8 mouse cellular contexts compared by ENCODE assay signal in genomic region chr5:33651017-33651416, GRCm38 (mm10). TPM values are rescaled to one million over a fixed set of nuclear protein-coding genes. Genes with fewer than 3 reads are reported as not detected.
DNase-seq lines count a peak whose midpoint lies in the region; ATAC-seq and TF ChIP-seq lines count a peak whose summit lies in the region.

No protein-coding gene starts in this region.

- TF ChIP-seq CTCF in forebrain, postnatal 0 days (IDR thresholded peaks at IDR 0.05; ENCODE audit: low read depth): no peak
- no peak for TF ChIP-seq CTCF in thymus, adult 2 months (IDR thresholded peaks at IDR 0.05; ENCODE audit: borderline replicate concordance, control insufficient read depth, extremely low read depth, insufficient read depth, low read length, poor library complexity)

- H3K27me3 ChIP-seq in heart, embryonic 13.5 days (replicated peaks): no peaks in the 10 kb centered on the region
- H3K27me3 ChIP-seq in forebrain, postnatal 0 days (ENCODE audit: insufficient read depth, low read length): no peaks in the 10 kb centered on the region
- H3K27me3 ChIP-seq in liver, embryonic 16.5 days (ENCODE audit: control insufficient read depth, insufficient read depth, low read depth, low read length): no peaks in the 10 kb centered on the region
- no peaks in the 10 kb centered on the region for H3K27me3 ChIP-seq in thymus, adult 2 months (ENCODE audit: control insufficient read depth, insufficient read depth, low read length)

- H3K4me1 ChIP-seq in heart, embryonic 13.5 days: peaks cover 44% of the 10 kb centered on the region
- no peaks in the 10 kb centered on the region for H3K4me1 ChIP-seq in ES-E14 (ENCODE audit: control insufficient read depth in 2 of 2, insufficient read depth in 2 of 2, low read length in 2 of 2, poor library complexity in 1 of 2)
- 0 out of 2 replicates have a peak, but pooled peaks cover 3% of the 10 kb centered on the region for H3K4me1 ChIP-seq in forebrain, postnatal 0 days (ENCODE audit: insufficient read depth)
- peaks cover 48% of the 10 kb centered on the region for H3K4me1 ChIP-seq in liver, embryonic 16.5 days (ENCODE audit: control insufficient read depth, low read depth, low read length)
- peaks cover 3% of the 10 kb centered on the region for H3K4me1 ChIP-seq in thymus, adult 2 months (replicated peaks; ENCODE audit: control insufficient read depth, insufficient read depth, low read length)

- 8% methylated on average over 2 of the region's 2 CpGs for WGBS in heart, embryonic 13.5 days
- WGBS in forebrain, postnatal 0 days: 19% methylated on average over 2 of the region's 2 CpGs
- WGBS in liver, embryonic 16.5 days (ENCODE audit: insufficient replicate concordance): 10% methylated on average over 2 of the region's 2 CpGs
- WGBS in thymus, adult 2 months: 18% methylated on average over 2 of the region's 2 CpGs

- in situ Hi-C loops in ES-E14 (cut with MboI; ENCODE audit: low sequenced_read_pairs in 2 of 2, unreplicated experiment in 2 of 2): no loop called here

- H3K4me2 ChIP-seq in heart, embryonic 13.5 days: peak overlapping the region; percentile 82
- H3K4me2 ChIP-seq in forebrain, postnatal 0 days (ENCODE audit: low read depth): peak overlapping the region; percentile 62
- H3K4me2 ChIP-seq in liver, embryonic 16.5 days (ENCODE audit: low read depth, low read length): peak overlapping the region; percentile 78

- H3K4me3 ChIP-seq in heart, embryonic 13.5 days: peak overlapping the region; percentile 73
- H3K4me3 ChIP-seq in ES-E14 (ENCODE audit: insufficient read depth in 1 of 2, low read depth in 1 of 2, low read length in 2 of 2, poor library complexity in 1 of 2, severe bottlenecking in 1 of 2): peak overlapping the region; percentile 80 to 95
- peak overlapping the region; percentile 81 for H3K4me3 ChIP-seq in forebrain, postnatal 0 days (ENCODE audit: low read depth, low read length)
- H3K4me3 ChIP-seq in liver, embryonic 16.5 days (ENCODE audit: low read depth, low read length): peak overlapping the region; percentile 83
- no peak overlapping the region; the same call in 1 of the 2 replicates for H3K4me3 ChIP-seq in thymus, adult 2 months (ENCODE audit: control insufficient read depth, insufficient read depth, low read length)

- H3K9me3 ChIP-seq in heart, embryonic 13.5 days: no peaks in the 10 kb centered on the region
- no peaks in the 10 kb centered on the region for H3K9me3 ChIP-seq in ES-E14 (ENCODE audit: control insufficient read depth, insufficient read depth, low read depth, low read length)
- no peaks in the 10 kb centered on the region for H3K9me3 ChIP-seq in forebrain, postnatal 0 days (ENCODE audit: low read length)
- no peaks in the 10 kb centered on the region for H3K9me3 ChIP-seq in liver, embryonic 16.5 days (replicated peaks; ENCODE audit: control insufficient read depth, low read length)

- TF ChIP-seq POLR2A in thymus, adult 2 months (IDR thresholded peaks at IDR 0.05; ENCODE audit: control insufficient read depth, extremely low read depth, insufficient read depth, low read length, poor library complexity): no peak

- no peak for DNase-seq in heart, adult 8-10 months (ENCODE audit: low spot score)
- DNase-seq in ES-E14 (ENCODE audit: low read depth, low spot score): no peak
- DNase-seq in forebrain, postnatal 0 days: no peak
- no peak for DNase-seq in thymus, adult 2 months
- DNase-seq in layer of hippocampus, adult 9-10 months (ENCODE audit: low spot score): no peak

- peak overlapping the region; percentile 93 for H3K9ac ChIP-seq in heart, embryonic 13.5 days
- peak overlapping the region; percentile 88 for H3K9ac ChIP-seq in ES-E14 (ENCODE audit: insufficient read depth, low read depth, low read length, poor library complexity, severe bottlenecking)
- peak overlapping the region; percentile 76 for H3K9ac ChIP-seq in forebrain, postnatal 0 days
- H3K9ac ChIP-seq in liver, embryonic 16.5 days (ENCODE audit: low read depth, low read length): peak overlapping the region; percentile 85

- ATAC-seq in heart, embryonic 13.5 days (ENCODE audit: extremely low read depth, insufficient number of reproducible peaks, low FRiP score, low TSS enrichment): no peak
- no peak for ATAC-seq in forebrain, postnatal 0 days
- no peak for ATAC-seq in liver, embryonic 16.5 days (ENCODE audit: low read depth)
- ATAC-seq in inflammation-experienced regulatory T-cells, adult 6 months: no peak

- peak overlapping the region; percentile 96 for H3K27ac ChIP-seq in heart, embryonic 13.5 days (replicated peaks)
- no peak overlapping the region for H3K27ac ChIP-seq in ES-E14 (ENCODE audit: insufficient read depth, low read depth, low read length, poor library complexity, severe bottlenecking)
- peak overlapping the region; percentile 95 for H3K27ac ChIP-seq in forebrain, postnatal 0 days (ENCODE audit: low read depth, low read length)
- peak overlapping the region; percentile 86 for H3K27ac ChIP-seq in liver, embryonic 16.5 days (ENCODE audit: low read length)
- H3K27ac ChIP-seq in thymus, adult 2 months (ENCODE audit: control insufficient read depth, insufficient read depth, low read length): no peak overlapping the region

- H3K36me3 ChIP-seq in heart, embryonic 13.5 days: peaks cover 72% of the 10 kb centered on the region
- H3K36me3 ChIP-seq in ES-E14 (ENCODE audit: control insufficient read depth, insufficient read depth, low read length, poor library complexity, severe bottlenecking): peaks cover 21% of the 10 kb centered on the region
- H3K36me3 ChIP-seq in forebrain, postnatal 0 days (ENCODE audit: insufficient read depth): peaks cover 18% of the 10 kb centered on the region
- peaks cover 55% of the 10 kb centered on the region for H3K36me3 ChIP-seq in liver, embryonic 16.5 days (ENCODE audit: control insufficient read depth, insufficient read depth)
- H3K36me3 ChIP-seq in thymus, adult 2 months (ENCODE audit: control insufficient read depth, insufficient read depth, low read length): peaks cover 22% of the 10 kb centered on the region

TF ChIP-seq in ES-E14, 5 proteins besides CTCF, POLR2A, EP300 and RAD21 (continues in another document):
- TF ChIP-seq MAFK (IDR thresholded peaks at IDR 0.05; ENCODE audit: insufficient read depth, low read depth, low read length): no peak
- no peak for TF ChIP-seq CHD2 (IDR thresholded peaks at IDR 0.05; ENCODE audit: low read depth, low read length)

RNA-seq across cellular contexts. Expression of gene Slbp, which starts 1.4 kb away (rescaled TPM):
- polyA plus RNA-seq in heart, embryonic 13.5 days (2015; fragmentation: Nextera tagmentation; extraction: Ambion mirVana): 114 and 121 TPM in 2 replicates
- total RNA-seq in heart, adult 8-10 months (2022): 10 to 100 TPM in 2 of 4 experiments, 1 to 10 TPM in 2; 8.8 to 12.0 (median 10.6) TPM
- 98.6 and 123 TPM in 2 replicates for total RNA-seq in ES-E14 (2012; rRNA removed)
- 88.7 and 89.8 TPM in 2 replicates for total RNA-seq in forebrain, postnatal 0 days (2014; rRNA removed)
- 86.4 and 94.4 TPM in 2 replicates for polyA plus RNA-seq in forebrain, postnatal 0 days (2015; fragmentation: Nextera tagmentation; extraction: Ambion mirVana)
- 214 and 245 TPM in 2 replicates for polyA plus RNA-seq in liver, embryonic 16.5 days (2015; fragmentation: Nextera tagmentation; extraction: Ambion mirVana)
- polyA plus RNA-seq in thymus, adult 2 months (2012; rRNA removed): 87.4 and 132 TPM in 2 replicates
- 100 to 1,000 TPM; 121 to 329 (median 129) TPM for polyA plus RNA-seq in inflammation-experienced regulatory T-cells, adult 6 months (2017; shearing (Covaris generic))

RNA-seq across cellular contexts. Expression of gene Tacc3, which starts 6.9 kb away (rescaled TPM):
- polyA plus RNA-seq in heart, embryonic 13.5 days (2015; fragmentation: Nextera tagmentation; extraction: Ambion mirVana): 122 and 125 TPM in 2 replicates
- 1 to 10 TPM; 1.6 to 3.1 (median 2.1) TPM for total RNA-seq in heart, adult 8-10 months (2022)
- total RNA-seq in ES-E14 (2012; rRNA removed): 120 and 132 TPM in 2 replicates
- total RNA-seq in forebrain, postnatal 0 days (2014; rRNA removed): 12.0 and 20.1 TPM in 2 replicates
- polyA plus RNA-seq in forebrain, postnatal 0 days (2015; fragmentation: Nextera tagmentation; extraction: Ambion mirVana): 24.9 and 25.5 TPM in 2 replicates
- polyA plus RNA-seq in liver, embryonic 16.5 days (2015; fragmentation: Nextera tagmentation; extraction: Ambion mirVana): 127 and 129 TPM in 2 replicates
- polyA plus RNA-seq in thymus, adult 2 months (2012; rRNA removed): 57.3 and 72.7 TPM in 2 replicates
- polyA plus RNA-seq in inflammation-experienced regulatory T-cells, adult 6 months (2017; shearing (Covaris generic)): 100 to 1,000 TPM in 1 of 3 experiments, 10 to 100 TPM in 2; 19.1 to 147 (median 22.1) TPM

RNA-seq across cellular contexts. Expression of gene Tmem129, which starts 7.2 kb away (rescaled TPM):
- polyA plus RNA-seq in heart, embryonic 13.5 days (2015; fragmentation: Nextera tagmentation; extraction: Ambion mirVana): 32.0 and 33.0 TPM in 2 replicates
- 10 to 100 TPM; 20.4 to 22.2 (median 21.9) TPM for total RNA-seq in heart, adult 8-10 months (2022)
- 15.0 and 17.8 TPM in 2 replicates for total RNA-seq in ES-E14 (2012; rRNA removed)
- total RNA-seq in forebrain, postnatal 0 days (2014; rRNA removed): 20.6 and 23.9 TPM in 2 replicates
- polyA plus RNA-seq in forebrain, postnatal 0 days (2015; fragmentation: Nextera tagmentation; extraction: Ambion mirVana): 15.5 and 20.9 TPM in 2 replicates
- 21.7 and 21.8 TPM in 2 replicates for polyA plus RNA-seq in liver, embryonic 16.5 days (2015; fragmentation: Nextera tagmentation; extraction: Ambion mirVana)
- polyA plus RNA-seq in thymus, adult 2 months (2012; rRNA removed): 71.6 and 78.0 TPM in 2 replicates
- polyA plus RNA-seq in inflammation-experienced regulatory T-cells, adult 6 months (2017; shearing (Covaris generic)): 10 to 100 TPM; 26.3 to 33.7 (median 32.2) TPM

RNA-seq across cellular contexts. Expression of gene Gm9903, which starts 21.3 kb away (rescaled TPM):
- 0.83 and 1.2 TPM in 2 replicates for polyA plus RNA-seq in heart, embryonic 13.5 days (2015; fragmentation: Nextera tagmentation; extraction: Ambion mirVana)
- 1 to 10 TPM in 2 of 4 experiments, under 1 TPM in 2; 0.87 to 1.1 (median 1.0) TPM for total RNA-seq in heart, adult 8-10 months (2022)
- total RNA-seq in ES-E14 (2012; rRNA removed): 0.13 TPM in 1 of 2 replicates, not detected in the other
- total RNA-seq in forebrain, postnatal 0 days (2014; rRNA removed): 1.00 TPM in 1 of 2 replicates, not detected in the other
- 0.39 and 0.59 TPM in 2 replicates for polyA plus RNA-seq in forebrain, postnatal 0 days (2015; fragmentation: Nextera tagmentation; extraction: Ambion mirVana)
- 0.12 TPM in 1 of 2 replicates, not detected in the other for polyA plus RNA-seq in liver, embryonic 16.5 days (2015; fragmentation: Nextera tagmentation; extraction: Ambion mirVana)
- polyA plus RNA-seq in thymus, adult 2 months (2012; rRNA removed): 0.56 and 0.82 TPM in 2 replicates
- polyA plus RNA-seq in inflammation-experienced regulatory T-cells, adult 6 months (2017; shearing (Covaris generic)): under 1 TPM; 0.63 to 0.82 (median 0.66) TPM

RNA-seq across cellular contexts. Expression of gene Fam53a, which starts 21.6 kb away (rescaled TPM):
- 46.9 and 50.2 TPM in 2 replicates for polyA plus RNA-seq in heart, embryonic 13.5 days (2015; fragmentation: Nextera tagmentation; extraction: Ambion mirVana)
- total RNA-seq in heart, adult 8-10 months (2022): 10 to 100 TPM; 24.0 to 30.9 (median 28.1) TPM
- 21.4 and 22.4 TPM in 2 replicates for total RNA-seq in ES-E14 (2012; rRNA removed)
- total RNA-seq in forebrain, postnatal 0 days (2014; rRNA removed): 20.9 and 36.6 TPM in 2 replicates
- 37.5 and 40.0 TPM in 2 replicates for polyA plus RNA-seq in forebrain, postnatal 0 days (2015; fragmentation: Nextera tagmentation; extraction: Ambion mirVana)
- 17.5 and 18.4 TPM in 2 replicates for polyA plus RNA-seq in liver, embryonic 16.5 days (2015; fragmentation: Nextera tagmentation; extraction: Ambion mirVana)
- polyA plus RNA-seq in thymus, adult 2 months (2012; rRNA removed): 89.5 and 125 TPM in 2 replicates
- 10 to 100 TPM; 17.8 to 23.6 (median 22.2) TPM for polyA plus RNA-seq in inflammation-experienced regulatory T-cells, adult 6 months (2017; shearing (Covaris generic))

Comparison
In these comparisons a context has a peak if more than half of its experiments do, and no peak if none do; other contexts are left out.
1. H3K27ac ChIP-seq: peak in heart, embryonic 13.5 days (single experiment), forebrain, postnatal 0 days (single experiment) and liver, embryonic 16.5 days (single experiment); none in ES-E14 (single experiment) and thymus, adult 2 months (single experiment).
2. Peak in every context shown above with its lines, with median percentiles within 50 percentile points of each other: H3K4me2 ChIP-seq and H3K9ac ChIP-seq.